Mouse (Mus musculus) heart, postnatal 14 days (tissue): Measurements from ENCODE around the gene Eef1g. TPM values are rescaled to one million over a fixed set of nuclear protein-coding genes. Genes with fewer than 3 reads are reported as not detected.

ENCODE experiments used
- DNase-seq, 2 experiments: peaks; one replicate each; pipeline ENCODE4 v3.0.0; 2021 to 2022
- intact Hi-C: fragments of 180-260 bp; cut with DNase I; formaldehyde crosslinking; loops from one replicate; pipeline ENCODE4 v1.15.1; 2025
- long read RNA-seq, 2 experiments: library from polyadenylated mRNA; stranded (forward); transcript quantifications; one replicate each; pipeline ENCODE4 v2.0.0; 2021
- total RNA-seq, 2 experiments: library from RNA; stranded (reverse); gene quantifications; 2 replicates each; pipeline ENCODE4 v1.2.3; 2021

Eef1g gene
- 100 to 1,000 TPM; 220 to 273 TPM for total RNA-seq
- long read RNA-seq, experiment 1, transcript Eef1g-201 (10 exons, 1,864 nt) = major isoform, 357 of 372 reads
- long read RNA-seq, experiment 1, partial matches to known transcripts = 10 of 372 reads
- long read RNA-seq, experiment 1, other reads (novel, unspliced or antisense) = 2 of 372 reads
- long read RNA-seq, experiment 2, transcript Eef1g-201 (10 exons, 1,864 nt) = major isoform, 312 of 323 reads
- long read RNA-seq, experiment 2, partial matches to known transcripts = 9 of 323 reads
- long read RNA-seq, experiment 2, other reads (novel, unspliced or antisense) = 0 of 323 reads

- intact Hi-C loops = loop anchor here (5.0 kb wide), 1 partner anchor 124 kb away; no protein-coding TSS in a partner anchor
- peak; percentile 96 to 98 for DNase-seq
These were observed at the start of gene Eef1g for GRCm38 (mm10) chr19:8966590-8967372. Eef1g (plus strand) TSS chr19:8967041.

DNA sequence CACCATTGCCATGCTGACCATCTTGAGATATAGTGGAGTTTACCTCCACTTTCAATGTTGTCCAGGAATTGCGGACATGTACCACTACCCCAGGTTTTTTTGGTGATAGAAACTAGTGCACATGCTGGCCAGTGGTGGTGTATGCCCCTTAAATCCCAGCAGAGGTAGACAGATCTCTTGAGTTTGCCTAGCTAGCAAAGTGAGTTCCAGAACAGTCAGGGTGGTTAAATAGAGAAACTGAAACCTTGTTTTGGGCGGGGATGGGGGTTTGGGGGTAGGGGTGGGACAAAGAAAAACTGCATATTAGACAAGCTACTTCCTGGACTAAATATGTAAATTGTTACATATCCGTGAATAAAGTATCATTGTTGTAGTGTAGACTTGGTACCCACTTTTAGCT is 47.8 kb upstream of the Eef1g start:
- DNase-seq = no peak

GRCm38 (mm10) chr19:8919684-8920072 is 47.2 kb upstream of the Eef1g start:
- no peak for DNase-seq
- intact Hi-C loops = loop anchor here (2.0 kb wide), 1 partner anchor 21 kb away; the partner anchor contains the start of gene Ganab

More for the DNA sequence above, 47.8 kb upstream of the Eef1g start:
- intact Hi-C loops = no loop called here

DNA sequence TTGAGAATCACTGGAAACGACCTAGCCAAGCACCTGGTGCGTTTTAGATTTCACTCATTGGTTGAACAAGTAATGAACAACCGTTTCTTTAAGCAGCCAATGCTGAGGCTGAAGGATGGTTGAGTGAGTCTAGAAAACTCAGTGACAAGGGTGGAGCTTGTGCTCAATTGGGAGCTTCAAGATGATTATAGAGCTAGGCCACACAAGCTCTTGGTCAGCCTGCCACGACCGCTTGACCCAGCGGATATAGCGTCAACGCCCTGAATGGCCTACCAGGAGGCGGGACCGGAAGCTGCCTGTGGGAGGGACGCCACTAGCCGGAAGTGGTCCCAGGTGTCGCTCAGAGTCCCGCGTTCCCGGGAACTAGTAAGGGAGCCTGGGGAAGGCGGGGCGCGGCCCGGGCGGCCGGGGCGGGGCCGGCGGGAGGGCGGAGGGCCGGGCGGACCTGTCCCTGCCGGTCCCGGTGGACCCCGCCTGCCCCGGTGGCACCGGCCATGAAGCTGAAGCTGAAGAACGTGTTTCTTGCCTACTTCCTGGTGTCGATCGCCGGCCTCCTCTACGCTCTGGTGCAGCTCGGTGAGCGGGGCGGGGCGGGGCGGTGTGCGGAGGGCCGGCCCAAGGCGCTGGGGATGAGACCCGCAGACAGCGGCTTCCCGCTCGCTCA is 46.6 kb upstream of the Eef1g start, which contains the start of gene B3gat3:
B3gat3 (plus strand) TSS at position 302 of the 664 bp plus-strand sequence.
- DNase-seq = peak; percentile 95 to 97
- intact Hi-C loops = loop anchor here (2.0 kb wide), 1 partner anchor 21 kb away; the partner anchor contains the start of gene Ganab

GRCm38 (mm10) chr19:8920836-8921291 is 46.0 kb upstream of the Eef1g start:
- no peak for DNase-seq
- intact Hi-C loops = loop anchor here (2.0 kb wide), 1 partner anchor 22 kb away; the partner anchor contains the start of gene Ganab

- intact Hi-C loops = loop anchor here (2.0 kb wide), 1 partner anchor 23 kb away; the partner anchor contains the start of gene Ganab
- no peak for DNase-seq
These were observed 45.1 kb upstream of the Eef1g start for GRCm38 (mm10) chr19:8921741-8922140.

DNA sequence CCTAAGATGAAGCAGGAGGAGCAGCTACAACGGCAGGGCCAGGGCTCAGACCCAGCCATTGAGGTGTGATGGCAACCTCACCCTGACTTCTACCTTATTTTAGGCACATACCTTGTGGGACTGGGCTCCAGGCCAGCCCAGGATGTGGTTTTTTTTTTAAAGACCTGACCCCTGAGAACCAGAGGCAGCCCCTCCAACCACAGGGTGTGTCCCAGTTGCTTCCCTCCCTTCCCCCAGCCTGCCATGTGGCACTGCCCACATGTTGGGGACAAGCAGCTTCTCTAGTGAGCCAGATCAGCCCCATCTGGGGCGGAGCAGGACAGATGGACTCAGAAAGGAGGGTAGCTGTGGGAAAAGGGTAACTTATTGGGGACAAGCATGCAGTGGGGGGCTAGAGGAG is 40.1 kb upstream of the Eef1g start:
- no peak for DNase-seq
- intact Hi-C loops = no loop called here

DNA sequence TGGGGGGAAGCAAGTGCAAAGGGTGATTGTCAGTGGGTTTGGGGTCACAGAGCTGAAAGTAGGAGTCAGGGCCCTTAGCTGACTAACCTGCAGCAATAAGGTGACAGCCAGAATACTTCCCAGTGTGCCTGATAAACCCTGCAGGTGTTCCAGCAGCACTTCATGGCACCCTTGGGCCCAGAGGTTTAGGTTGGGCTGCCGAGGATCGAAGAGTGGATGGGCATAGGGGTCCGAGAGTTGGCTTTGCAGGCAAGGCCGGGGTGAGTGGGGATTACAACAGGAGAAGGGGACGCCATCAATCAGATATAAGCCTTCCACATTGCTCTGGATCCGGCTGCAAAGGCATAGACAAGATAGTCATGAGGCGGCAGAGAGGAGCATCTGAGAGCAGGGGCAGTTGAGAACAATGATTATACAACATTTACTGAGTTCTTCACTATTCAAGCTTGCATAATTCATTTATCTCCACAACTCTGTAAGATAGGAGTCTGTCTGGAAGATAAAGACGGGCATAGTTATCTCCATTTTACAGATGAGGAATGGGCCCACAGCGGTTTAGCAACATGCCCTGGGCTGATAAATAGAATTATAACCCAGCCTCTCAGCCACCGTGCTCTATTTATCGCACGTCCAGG is 38.8 kb upstream of the Eef1g start:
- intact Hi-C loops = no loop called here
- DNase-seq = no peak

GRCm38 (mm10) chr19:8928689-8929223 is 38.1 kb upstream of the Eef1g start:
- intact Hi-C loops = no loop called here
- DNase-seq = no peak

DNA sequence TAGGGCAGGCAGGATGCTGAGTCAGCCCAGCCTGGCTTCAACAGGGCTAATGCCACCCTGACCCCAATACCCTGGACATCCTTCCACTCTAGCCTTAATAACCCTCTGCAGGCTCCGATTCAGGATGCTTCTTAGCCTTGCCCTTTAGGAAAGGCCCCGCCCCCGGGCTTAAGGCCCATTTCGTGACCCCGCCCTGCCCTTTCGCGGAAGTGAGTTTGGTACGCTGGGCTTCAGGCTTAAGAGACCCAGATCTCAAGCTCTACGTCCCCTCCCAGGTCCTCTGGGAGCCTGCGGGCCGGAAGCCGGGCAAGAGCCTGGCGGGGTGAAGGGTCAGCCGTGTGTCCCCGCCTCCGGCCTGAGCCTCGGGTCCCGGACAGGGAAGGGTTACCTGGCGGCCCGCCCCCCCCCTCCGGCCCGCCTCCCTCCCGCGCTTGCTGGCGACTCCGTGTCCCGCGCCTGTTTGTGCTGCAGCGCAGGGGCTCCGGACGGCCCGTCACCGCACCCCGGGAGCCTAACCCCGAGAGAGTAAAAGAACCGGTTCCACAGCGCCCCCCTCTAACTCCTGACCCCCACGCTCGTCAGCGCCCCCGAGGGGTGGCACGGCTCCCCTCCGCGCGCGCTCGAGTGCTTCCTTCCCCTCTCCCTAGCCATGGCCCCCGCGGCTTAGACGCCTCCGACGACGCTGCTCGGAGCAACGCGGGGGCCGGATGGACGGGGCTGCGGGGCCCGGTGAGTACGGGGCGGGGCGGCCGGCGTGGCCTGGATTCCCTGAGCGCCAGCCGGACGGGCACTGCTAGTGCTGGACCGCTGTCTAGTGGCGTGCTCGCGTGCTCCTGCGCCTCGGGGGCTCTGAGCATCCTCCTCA is 37.4 kb upstream of the Eef1g start, which contains the start of the genes Rom1 and Eml3:
Rom1 (minus strand) TSS at position 133 of the 865 bp plus-strand sequence.
Eml3 (plus strand) TSS at position 329 of the 865 bp plus-strand sequence.
- intact Hi-C loops = no loop called here
- peak; percentile 91 to 94 for DNase-seq

DNA sequence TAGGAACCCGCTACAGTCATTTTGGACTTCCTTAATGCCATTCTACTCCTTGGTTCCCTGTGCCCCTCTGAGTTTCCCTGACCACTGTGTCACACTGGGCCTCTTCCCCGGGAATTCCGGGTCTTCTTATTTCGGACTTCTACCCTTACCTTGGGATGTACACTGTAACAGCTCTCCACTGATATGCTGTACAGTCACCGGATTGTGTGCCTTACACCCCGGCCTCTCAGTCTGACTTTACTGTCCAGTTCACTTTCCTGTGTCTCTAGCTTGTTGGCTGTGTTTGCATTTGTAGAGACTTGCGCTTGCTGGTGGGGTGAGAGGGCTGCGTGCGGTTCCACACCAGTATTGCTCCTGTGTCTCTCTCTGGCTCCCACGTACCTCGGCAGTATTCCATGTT is 36.7 kb upstream of the Eef1g start:
- intact Hi-C loops = no loop called here
- DNase-seq = no peak

- intact Hi-C loops = no loop called here
- DNase-seq = no peak
These were observed 36.1 kb upstream of the Eef1g start for GRCm38 (mm10) chr19:8930771-8931170.

DNA sequence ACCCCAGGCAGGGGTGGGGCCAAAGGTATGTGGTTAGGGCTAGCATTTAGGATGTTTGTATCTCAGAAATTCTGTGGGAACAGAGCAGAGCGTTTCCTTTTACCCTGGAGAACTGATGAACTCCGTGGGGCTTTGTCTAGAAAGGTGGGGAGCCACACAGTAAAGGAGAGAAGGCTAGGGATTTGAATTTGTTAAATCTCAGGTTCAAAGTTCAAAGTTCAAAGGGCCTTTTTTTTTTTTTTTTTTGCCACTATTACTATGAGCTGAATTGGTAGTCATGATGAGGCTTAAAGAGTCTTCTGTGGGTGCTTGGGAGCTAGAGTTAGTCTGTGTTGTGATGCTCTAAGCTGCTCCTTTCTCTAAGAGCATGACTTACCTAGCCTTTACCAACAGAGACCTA is 30.1 kb upstream of the Eef1g start:
- intact Hi-C loops = no loop called here
- no peak for DNase-seq

- intact Hi-C loops = loop anchor here (5.0 kb wide), 1 partner anchor 53 kb away; the partner anchor contains the start of genes 1810009A15Rik and Gm49416
- DNase-seq = no peak
These were observed 26.2 kb upstream of the Eef1g start for GRCm38 (mm10) chr19:8940526-8941133.

GRCm38 (mm10) chr19:8941136-8941514 is 25.7 kb upstream of the Eef1g start:
- DNase-seq = no peak
- intact Hi-C loops = loop anchor here (5.0 kb wide), 1 partner anchor 54 kb away; the partner anchor contains the start of genes 1810009A15Rik and Gm49416

DNA sequence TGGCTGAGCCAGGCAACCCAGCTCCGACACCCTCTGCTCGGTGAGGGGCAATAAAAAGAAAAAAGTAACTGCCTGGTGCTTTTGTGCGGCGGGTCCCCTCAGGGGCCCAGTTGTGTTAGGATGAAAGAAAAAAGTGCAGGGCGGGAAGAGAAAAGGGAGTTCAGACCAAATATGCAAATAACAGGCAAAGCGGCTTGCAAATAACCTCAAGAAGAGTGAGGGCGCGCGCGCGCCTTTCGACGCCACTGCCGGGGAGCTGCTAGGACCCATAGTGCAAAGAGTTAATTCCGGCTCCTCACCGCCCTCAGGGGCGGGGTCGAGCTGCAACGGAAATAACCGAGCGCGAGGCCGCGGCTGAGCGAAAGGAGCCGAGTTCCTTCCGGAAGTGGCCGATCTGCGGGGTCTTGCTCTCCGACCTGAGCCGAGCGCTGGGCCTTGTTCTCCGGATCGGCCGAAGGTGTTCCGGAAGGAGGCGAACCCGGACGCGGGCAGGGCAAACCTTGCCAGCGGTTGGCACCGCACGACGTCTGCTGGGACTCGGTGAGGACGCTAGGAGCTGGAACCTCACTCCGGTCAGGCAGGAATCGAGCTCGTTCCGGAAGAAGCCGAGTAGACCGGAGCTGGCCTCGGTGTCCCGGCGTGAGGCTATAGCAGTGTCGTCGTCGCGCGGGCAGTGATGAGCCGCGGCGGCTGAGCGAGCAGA is 25.2 kb upstream of the Eef1g start, which contains the start of gene Mta2:
Mta2 (plus strand) TSS at position 361 of the 703 bp plus-strand sequence.
- peak; percentile 95 to 97 for DNase-seq
- intact Hi-C loops = loop anchor here (5.0 kb wide), 1 partner anchor 54 kb away; the partner anchor contains the start of genes 1810009A15Rik and Gm49416

DNA sequence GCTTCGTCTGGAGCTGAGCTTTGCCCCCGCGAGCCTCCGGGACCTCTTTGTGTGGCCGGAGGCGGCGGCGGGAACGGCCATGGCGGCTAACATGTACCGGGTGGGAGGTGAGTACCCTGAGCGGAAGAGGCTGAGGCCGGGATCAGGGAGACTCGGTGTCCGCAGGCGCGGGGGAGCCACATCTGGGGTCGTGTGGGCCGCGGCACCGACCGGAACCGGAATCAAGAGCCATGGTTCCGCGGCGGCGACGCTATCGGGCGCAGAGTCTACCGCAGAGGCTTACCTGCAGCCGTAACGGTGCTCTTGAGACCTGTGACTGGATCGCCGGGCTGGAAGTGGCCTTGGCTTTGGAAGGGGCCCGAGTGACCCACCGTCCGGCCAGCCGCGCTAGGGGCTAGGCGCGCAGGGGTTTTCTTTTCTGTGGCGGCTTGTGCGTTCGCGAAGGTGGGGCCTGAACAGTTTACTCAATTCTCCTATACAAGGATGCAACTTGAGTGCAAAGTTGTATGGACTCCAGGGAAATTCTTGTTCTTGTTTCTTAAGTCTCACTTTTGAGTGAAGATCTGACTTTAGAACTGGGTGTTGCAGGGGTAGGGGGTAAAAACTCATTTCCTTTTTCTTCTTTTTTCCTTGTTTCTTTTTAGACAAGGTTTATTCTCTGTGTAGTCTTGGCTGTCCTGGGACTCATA is 24.4 kb upstream of the Eef1g start:
- peak in 1 of 2 experiments; percentile 65 for DNase-seq

More for the DNA sequence above, 24.4 kb upstream of the Eef1g start:
- intact Hi-C loops = loop anchor here (5.0 kb wide), 1 partner anchor 55 kb away; the partner anchor contains the start of genes 1810009A15Rik and Gm49416
